Mouse (Mus musculus) bone marrow macrophage, adult 2 months (primary cell): ENCODE results near the gene Lmtk2.

Experiments used
- CTCF ChIP-seq: IDR thresholded peaks from 2 replicates; pipeline ENCODE4 v1.5.1; 2012; ENCODE audit warnings: low read depth, mild to moderate bottlenecking, low read length, moderate library complexity
- POLR2A ChIP-seq: IDR thresholded peaks from 2 replicates; pipeline ENCODE4 v1.6.1; 2012; ENCODE audit warnings: mild to moderate bottlenecking, low read depth, low read length, borderline replicate concordance

- TF ChIP-seq CTCF, result no peak
- TF ChIP-seq POLR2A, result no peak
Measured at GRCm38 (mm10) chr5:144165756-144166155, 65.5 kb downstream of the Lmtk2 start.
